Mouse (Mus musculus) leukemia stem cell, adult 10-12 weeks (primary cell): ENCODE results near the gene E2f1. TPM values are rescaled to one million over a fixed set of nuclear protein-coding genes. Genes with fewer than 3 reads are reported as not detected.

Source experiments
- polyA plus RNA-seq: library from polyadenylated mRNA; stranded (reverse); fragments of >175 nt; gene quantifications from 2 replicates; pipeline ENCODE4 v1.2.3, GENCODE M21; 2012; ENCODE audit warnings: low replicate concordance

The E2f1 gene
- 64.9 and 73.1 TPM in 2 replicates for polyA plus RNA-seq

DNA sequence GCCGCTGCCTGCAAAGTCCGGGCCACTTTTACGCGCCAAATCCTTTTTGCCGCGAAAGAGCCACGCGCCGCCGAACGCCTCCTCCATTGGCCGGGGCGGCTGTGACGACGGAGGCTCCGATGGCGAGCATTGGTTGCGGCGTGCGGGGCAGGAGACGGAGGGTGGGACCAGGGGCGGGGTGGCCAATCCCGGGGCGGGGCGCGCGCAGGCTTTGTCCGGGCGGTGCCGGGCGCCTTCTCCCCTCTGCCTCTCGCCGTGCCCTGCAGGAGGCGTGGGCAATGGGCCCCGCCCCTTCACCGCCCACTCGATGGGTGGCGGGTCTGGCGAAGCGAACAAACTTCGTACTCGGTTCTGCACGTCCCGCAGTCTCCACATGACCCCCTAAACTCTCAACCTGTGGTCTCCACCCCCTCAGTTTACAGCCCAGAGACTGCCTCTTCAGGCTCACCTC, at the start of gene E2f1:
Gene E2f1, minus strand, starts transcription at position 57 of the 451 bp plus-strand sequence.

GRCm38 (mm10) chr2:154613118-154614115, 43.7 kb upstream of the E2f1 start, which contains the start of the genes Zfp341 and 4930519P11Rik:
Zfp341 (plus strand) TSS chr2:154613297.
4930519P11Rik (minus strand) TSS chr2:154613437.

GRCm38 (mm10) chr2:154603638-154604153, 34.0 kb upstream of the E2f1 start, which contains the start of gene Pxmp4:
Pxmp4 (minus strand) TSS chr2:154603708.

DNA sequence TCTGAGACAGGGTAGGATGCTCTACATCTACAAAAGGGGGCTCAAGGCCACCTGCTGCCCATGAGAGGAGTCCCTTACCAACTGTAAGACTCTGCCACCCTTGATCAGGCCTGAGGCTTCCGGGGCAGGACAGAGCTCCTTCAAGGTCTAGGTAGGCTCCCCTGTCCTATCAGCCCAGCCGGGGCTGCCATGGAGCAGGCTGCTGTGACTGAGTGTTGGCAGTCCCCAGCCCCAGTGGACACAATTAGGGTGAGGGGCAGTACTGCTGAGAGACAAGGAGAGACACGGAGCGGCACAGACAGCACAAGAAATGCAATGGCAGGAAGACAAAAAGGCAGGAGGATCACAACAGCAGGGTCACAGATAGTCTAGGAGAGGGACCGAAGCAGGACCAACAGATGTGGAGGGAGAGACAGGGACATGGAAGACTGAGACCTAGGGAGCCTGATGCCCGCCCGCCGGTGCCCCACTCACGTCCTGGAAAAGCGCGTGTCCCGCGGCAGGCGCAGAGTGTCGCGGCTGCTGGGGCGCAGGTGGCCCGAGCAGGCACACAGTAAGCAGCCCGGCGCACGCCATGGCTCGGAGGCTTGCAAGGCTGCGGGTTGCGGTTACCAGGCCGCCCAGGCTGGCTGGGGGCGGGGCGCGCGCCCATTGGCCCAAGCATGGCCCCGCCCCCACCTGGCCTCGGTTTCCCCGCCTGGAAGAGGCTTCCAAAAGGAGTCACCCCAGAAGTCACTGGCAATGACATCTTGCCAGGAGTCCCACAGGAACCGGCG, 11.2 kb downstream of the E2f1 start, which contains the start of gene Necab3:
Gene Necab3, minus strand, starts transcription at position 627 of the 776 bp plus-strand sequence.

DNA sequence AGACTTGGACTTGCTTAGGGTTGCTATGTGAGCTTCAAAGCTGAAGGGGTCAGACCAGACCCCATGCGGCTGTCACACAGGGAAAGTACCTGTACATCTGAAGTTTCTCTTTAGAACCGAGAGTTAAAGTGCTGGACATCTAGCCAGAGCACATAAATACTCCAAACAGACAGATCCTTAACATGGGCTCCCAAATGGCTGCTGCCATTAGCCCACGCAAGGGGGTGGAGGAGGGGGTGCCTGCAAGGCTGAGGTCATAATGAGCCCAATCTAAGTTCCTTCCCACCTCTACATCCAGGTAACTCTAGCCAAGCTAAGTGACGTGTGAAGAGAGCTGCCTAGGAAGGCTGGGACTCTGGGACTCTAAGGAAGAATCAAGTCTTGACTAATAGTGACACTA, 18.2 kb downstream of the E2f1 start, which contains the start of gene Actl10:
Gene Actl10, plus strand, starts transcription at position 301 of the 400 bp plus-strand sequence.

GRCm38 (mm10) chr2:154546711-154547110, 23.0 kb downstream of the E2f1 start, which contains the start of gene 1700003F12Rik:
1700003F12Rik (plus strand) TSS chr2:154547085.

Other genes with a start within 250 kb of the E2f1 start
- gene Cdk5rap1, start 196.9 kb downstream of the E2f1 start, polyA plus RNA-seq: 0.18 and 1.0 TPM in 2 replicates
- gene Snta1, start 161.8 kb downstream of the E2f1 start, polyA plus RNA-seq: 2.5 and 2.7 TPM in 2 replicates
- gene Cbfa2t2, start 133.4 kb downstream of the E2f1 start, polyA plus RNA-seq: 4.7 and 12.4 TPM in 2 replicates
- gene 1700003F12Rik, start 22.8 kb downstream of the E2f1 start, polyA plus RNA-seq: 0.64 and 0.74 TPM in 2 replicates
- gene Actl10, start 18.1 kb downstream of the E2f1 start, polyA plus RNA-seq: not detected in 2 replicates
- 2.2 and 8.2 TPM in 2 replicates for gene Necab3, start 11.0 kb downstream of the E2f1 start, polyA plus RNA-seq
- gene Pxmp4, start 33.8 kb upstream of the E2f1 start, polyA plus RNA-seq: 2.2 and 9.4 TPM in 2 replicates
- 6.7 and 9.3 TPM in 2 replicates for gene Zfp341, start 43.4 kb upstream of the E2f1 start, polyA plus RNA-seq
- 4.1 and 10.3 TPM in 2 replicates for gene 4930519P11Rik, start 43.5 kb upstream of the E2f1 start, polyA plus RNA-seq
- gene Chmp4b, start 81.8 kb upstream of the E2f1 start, polyA plus RNA-seq: 42.2 and 77.8 TPM in 2 replicates
- gene Gm14214, start 200.1 kb upstream of the E2f1 start, polyA plus RNA-seq: not detected in 2 replicates
- gene Raly, start 221.2 kb upstream of the E2f1 start, polyA plus RNA-seq: 446 and 535 TPM in 2 replicates
- gene a, start 221.5 kb upstream of the E2f1 start, polyA plus RNA-seq: 0.44 and 1.1 TPM in 2 replicates